Mouse (Mus musculus) heart, postnatal 4 days (tissue): ENCODE measurements around the gene Gbp9. TPM values are rescaled to one million over a fixed set of nuclear protein-coding genes. Genes with fewer than 3 reads are reported as not detected.
"Not testable (repeated sequence)": the region's sequence is repeated elsewhere in the genome, so short reads cannot be mapped to it uniquely, and the experiment has no call there.

Experiments used
- DNase-seq: peaks from one replicate; pipeline ENCODE4 v3.0.0; 2021
- total RNA-seq, 2 experiments: library from RNA; stranded (reverse); gene quantifications; 2 replicates each; pipeline ENCODE4 v1.2.3; 2021

Gbp9 gene
- 1 to 10 TPM; 8.5 to 9.1 TPM for total RNA-seq

DNA sequence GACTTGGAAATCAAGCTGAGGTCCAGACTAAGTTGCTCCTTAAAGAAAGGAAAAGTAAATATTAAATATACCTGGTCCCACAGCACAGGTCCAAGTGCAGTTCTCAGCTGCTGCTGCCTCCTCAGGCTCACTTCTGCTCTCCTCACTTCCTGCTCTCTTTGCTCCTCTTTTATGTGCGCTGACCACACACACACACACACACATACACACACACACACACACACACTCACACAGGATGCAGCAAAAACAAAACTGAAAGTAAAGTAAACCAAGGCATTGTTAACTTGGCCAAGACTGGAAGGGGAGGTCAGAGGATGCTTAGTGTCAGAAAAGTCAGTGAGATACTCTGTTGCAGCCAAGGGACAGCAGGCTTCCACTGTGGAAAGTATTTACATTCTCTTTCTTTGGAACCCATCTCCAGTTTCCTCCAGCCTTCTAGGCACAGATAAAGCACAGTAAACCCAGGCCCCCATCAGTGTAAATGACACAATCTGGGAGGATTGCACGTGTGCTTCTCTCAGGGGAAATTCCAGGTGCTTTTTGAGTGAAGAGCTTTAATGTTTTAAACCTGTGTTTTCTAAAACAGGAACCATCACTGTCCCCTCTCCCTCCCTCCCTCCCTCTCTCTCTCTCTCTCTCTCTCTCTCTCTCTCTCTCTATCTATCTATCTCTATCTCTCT is at the start of gene Gbp9, which contains the start of the genes Gbp8 and Gbp4:
TSS of gene Gbp9 (minus strand) at position 131 of the 680 bp plus-strand sequence.
TSS of gene Gbp8 (minus strand) at position 132 of the 680 bp plus-strand sequence.
TSS of gene Gbp4 (minus strand) at position 178 of the 680 bp plus-strand sequence.
- peak; percentile 15 for DNase-seq

DNA sequence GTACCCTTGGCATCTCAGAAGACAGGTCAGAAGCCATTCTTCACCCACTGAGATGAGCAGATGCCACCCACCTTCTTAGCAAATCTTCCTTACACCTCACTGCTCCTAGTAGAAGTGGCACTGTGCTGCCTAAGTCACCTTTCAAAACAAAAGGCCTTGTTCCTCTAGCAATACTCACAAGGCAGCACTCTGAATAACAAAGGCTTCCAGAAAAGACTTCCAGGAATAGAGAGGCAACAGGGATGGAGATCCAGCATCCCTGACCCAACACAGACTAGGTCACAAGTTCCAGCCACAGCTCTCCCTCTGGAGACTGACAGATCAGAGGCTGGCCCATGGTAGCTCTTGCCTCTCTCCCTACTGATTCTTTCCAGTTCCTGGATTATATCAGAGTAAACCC is 42.1 kb upstream of the Gbp9 start:
- no peak for DNase-seq

DNA sequence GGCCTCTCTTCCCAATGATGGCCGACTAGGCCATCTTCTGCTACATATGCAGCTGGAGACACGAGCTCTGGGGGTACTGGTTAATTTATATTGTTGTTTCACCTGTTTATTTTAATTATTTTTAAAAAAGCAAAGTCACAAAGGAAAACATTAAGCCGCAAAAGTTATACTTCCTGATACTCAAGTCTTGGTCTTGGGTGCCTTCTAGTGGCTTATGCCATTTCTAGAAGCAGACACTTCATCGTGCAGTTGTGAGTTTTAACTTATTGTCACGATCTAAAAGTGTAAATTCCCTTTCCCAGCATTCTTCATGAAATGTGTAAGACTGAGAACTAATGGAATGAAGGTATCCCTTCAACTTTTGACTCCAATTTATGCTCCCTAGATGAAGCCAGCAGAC is 17.2 kb upstream of the Gbp9 start:
- no peak for DNase-seq

DNA sequence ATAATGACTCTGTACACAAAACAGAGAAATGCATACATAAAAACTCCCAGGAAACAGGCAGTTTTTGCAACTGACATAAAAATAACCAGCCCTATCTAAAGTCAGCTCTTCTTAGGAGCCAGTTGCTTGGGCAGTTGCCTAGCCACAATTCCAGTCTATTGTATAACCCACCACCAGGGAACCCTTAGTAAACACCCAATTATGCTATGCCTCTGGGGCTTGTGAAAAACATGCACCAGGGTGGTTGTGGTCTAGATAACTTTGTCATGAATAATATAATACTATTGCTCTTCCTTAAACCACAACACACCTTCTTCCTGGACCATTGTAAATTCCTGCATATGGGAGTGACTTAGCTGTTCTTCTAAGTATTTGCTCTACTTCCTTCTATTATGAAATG is 14.7 kb upstream of the Gbp9 start:
- DNase-seq: no peak

DNA sequence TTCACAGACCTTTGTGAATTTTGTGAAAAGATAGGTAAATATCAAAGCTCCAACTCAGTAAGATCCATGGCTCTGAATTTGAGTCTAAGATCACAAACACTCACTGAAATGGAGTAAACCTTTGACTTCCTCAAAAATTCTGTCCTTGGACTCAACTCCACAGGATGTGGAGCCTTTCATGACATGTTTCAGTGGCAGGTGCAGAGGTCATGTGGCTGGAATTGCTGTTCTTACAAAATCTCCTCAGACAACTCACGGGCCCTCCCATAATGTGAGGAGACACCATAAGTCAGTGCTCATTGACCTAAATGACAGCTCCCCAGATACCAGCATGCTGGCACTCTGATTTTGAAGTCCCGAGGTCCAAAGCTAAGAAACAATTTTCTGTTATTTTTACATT is 8.7 kb upstream of the Gbp9 start:
- DNase-seq: not testable (repeated sequence)

DNA sequence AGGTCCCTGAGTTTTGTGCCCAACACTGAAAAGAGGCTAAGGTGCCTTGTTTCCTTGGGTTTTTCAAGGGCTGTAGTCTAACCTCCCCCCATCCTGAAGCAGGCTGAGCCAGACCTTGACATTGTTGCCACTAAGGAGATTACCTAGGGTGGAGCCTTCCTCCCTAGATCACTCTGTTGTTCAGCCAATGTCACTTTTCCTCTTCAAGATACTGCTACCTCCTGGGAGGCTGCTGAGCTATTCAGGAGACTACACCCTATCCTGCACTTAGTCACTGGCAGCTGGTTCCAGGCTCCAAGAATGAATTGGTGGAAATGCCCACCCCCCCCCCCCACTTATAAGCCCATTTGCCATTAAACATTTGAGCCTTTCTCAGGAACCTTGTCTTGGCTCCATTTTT is 7.1 kb upstream of the Gbp9 start:
- peak; percentile 16 for DNase-seq

DNA sequence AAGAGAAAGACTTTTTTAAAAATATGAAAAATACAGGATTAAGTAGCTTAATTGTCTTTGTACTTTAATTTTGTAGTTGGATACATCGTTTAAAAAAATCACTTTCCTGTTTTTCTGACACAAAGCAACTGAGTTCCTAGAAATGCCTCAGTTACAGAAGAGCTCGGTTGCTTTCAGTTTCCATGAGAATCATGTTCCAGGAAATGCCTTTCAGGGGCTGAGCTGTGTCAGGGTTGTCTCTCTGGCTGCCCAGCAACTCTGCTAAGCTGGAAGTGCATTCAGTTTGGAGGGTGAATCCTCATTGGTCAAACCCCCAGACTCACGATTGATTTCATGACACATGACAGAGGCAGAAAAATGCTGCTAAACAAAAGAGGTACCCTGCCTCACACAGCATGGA is 6.4 kb upstream of the Gbp9 start:
- DNase-seq: not testable (repeated sequence)

DNA sequence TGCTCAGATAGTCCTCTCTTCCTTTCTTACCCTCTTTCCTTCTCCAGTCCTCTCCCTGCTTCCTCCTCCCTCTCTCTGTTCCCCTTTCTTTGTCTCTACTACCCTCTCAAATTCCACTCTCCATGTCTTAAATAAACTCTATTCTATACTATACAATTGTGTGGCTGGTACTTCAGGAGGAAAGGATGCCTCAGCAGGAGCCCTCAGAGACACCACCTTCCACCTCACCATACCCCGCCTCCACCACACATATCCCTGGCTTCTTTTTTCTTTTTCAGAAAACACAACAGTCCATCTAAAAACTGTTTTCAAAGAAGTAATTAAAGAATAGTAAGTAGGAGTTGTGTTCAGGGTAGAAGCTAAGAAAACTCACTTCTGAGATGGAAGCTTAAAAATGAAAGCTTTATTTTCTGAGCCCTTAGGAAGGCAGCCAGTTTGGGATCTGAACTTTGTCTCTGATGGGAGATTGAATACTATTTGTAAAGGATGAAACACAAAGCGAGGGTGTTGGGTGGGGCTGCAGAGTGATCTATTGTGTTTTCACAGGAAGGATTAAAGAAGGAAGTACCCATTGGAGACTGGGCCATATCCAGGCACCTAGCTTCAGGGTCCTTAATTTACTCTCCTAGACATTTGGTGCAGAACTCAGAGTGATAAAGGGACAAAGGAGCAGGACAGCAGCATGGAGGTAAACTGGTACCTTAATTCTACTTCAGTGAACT is 911 bp upstream of the Gbp9 start:
- DNase-seq: not testable (repeated sequence)

DNA sequence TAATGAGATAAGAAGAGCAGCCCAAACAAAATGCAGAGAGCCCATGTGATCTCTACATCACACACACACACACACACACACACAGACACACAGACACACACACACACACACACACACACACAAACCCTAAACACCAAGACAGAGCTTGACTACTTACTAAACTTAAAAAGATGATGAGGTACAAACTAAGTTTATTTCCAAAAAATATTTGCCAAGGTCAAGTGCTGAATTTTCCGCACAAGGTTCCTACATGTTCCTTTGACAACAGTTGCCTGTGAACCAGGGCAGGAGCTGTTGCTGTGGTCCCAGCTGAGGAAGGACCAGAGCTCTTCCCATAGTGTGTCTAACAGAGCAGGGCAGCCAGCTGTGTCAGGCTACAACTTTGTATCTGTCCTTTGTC is 433 bp downstream of the Gbp9 start:
- no peak for DNase-seq

DNA sequence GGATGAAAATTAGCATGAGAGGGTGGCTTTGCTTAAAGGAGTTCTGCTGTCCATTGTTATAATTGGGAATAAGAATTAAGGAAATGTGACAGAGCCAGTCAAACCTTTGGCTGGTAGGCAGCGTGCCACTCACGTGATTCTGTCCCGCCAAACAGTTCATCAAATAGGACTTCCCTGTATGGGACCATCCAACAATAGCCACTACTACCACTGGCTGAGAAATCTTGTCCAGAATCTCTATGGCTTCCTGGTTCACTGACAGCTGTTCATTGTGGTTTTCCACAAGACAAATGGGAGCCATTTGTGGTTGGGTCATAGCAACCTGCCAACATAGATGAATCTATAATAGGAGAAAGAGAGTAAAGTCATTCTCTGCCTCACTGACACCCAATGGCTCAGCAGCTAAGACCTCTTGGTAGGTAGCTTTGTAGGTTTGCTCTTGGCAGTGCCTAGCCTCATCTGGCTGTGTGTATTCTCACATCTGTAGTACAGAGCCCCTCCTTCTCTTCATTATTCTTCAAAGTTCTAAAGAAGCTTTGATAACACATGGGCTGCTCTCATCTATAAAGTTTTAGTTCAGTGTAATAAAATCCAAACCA is 2.5 kb downstream of the Gbp9 start:
- DNase-seq: not testable (repeated sequence)

DNA sequence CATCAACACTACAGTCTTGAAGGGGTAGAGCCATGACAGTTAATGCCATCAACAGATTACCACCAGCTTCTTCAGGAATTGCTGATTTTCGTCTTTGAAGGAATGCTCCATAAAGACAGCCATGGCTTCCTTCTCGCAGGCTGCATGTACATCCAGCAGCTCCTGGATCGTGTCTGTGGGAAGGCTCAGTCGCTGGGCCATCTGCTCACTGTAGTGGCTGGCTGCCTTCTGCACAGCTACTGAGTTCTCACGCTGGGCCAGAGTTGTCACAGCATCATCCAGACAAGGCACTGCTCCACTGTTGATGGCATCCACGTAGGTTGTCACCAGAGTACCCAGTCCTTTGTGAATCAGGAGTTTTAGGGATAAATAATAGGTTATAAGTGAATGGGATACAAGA is 17.6 kb downstream of the Gbp9 start:
- DNase-seq: not testable (repeated sequence)

DNA sequence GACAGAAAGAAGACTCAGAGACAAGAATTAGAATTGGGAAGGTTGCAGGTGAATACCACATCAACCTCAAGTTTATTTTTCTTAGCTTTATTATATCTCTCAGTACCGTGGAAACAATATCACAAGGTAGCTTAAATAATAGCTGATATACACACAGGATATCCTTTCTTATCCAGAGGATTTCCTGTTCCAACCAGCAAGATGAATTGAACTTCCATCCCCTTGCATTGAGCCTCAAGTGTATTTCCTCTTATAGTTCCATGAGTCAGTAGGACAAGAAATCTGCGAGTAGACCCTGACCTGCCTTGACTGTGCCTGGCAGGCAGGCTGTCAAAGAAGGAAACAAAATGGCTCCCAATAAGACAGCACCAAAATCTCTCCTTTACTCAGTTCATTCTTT is 23.6 kb downstream of the Gbp9 start:
- no peak for DNase-seq

DNA sequence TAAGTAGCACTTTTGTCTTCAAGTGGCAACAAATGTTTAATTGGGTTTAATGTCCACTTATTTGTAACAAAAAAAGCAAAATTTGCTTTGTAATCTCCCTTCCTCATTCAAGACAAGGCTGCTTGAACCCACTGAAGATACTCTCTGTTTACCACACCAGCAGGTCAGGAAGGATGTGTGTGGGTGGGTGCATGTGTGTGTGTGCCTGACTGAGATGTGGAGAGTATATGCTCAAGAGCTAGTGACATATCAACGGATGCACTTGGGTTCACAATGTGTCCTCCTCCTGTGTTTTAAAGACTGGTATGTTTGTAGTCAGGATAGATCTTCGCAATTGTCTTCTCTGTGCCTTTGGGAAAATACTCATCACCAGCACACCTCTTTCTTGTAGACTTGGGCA is 24.6 kb downstream of the Gbp9 start:
- DNase-seq: no peak

DNA sequence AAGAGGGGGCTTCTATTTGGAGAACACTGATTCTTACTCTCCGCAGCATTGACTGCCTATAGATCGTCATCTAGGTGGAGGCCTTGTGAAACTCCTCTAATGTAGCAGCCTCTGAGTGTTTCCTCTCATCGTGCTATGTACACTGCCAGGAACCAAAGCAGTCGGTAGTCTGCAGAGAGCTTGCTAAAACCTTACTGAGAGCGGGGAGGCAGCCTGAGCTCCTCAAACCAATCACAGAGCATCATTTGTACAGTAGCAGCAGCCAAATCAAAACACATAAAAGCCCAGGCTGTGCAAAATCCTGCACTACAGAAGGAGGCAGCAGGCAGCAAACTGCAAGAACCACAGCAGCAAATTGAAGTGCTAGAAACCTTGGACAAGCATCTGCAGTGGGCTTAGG is 25.7 kb downstream of the Gbp9 start:
- no peak for DNase-seq

DNA sequence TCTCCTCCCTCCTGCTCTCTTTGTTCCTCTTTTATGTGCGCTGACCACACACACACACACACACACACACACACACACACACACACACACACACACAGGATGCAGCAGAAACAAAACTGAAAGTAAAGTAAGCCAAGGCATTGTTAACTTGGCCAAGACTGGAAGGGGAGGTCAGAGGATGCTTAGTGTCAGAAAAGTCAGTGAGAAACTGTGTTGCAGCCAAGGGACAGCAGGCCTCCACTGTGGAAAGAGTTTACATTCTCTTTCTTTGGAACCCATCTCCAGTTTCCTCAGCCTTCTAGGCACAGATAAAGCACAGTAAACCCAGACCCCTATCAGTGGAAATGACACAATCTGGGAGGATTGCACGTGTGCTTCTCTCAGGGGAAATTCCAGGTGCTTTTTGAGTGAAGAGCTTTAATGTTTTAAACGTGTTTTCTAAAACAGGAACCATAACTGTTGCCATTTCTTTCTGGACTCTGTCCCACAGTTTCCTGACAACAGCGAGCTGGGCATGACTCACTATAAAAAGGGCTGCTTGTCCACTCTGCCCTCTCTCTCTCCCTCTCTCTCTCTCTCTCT is 29.0 kb downstream of the Gbp9 start:
- peak; percentile 57 for DNase-seq

DNA sequence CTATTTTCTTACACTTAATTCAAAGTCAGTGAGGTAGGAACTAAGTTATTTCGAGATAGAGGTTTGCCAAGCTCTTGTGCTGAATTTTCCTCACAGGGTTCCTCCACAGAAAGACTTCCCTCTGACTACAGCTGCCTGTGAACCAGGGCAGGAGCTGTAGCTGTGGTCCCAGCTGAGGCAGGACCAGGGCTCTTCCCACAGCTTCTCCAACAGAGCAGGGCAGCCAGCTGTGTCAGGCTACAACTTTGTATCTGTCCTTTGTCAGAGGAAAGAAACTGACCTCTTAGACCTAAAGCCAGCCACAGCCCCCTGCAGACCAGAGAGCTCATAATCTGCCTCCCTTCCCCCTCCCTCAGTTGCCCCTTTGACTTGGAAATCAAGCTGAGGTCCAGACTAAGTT is 29.6 kb downstream of the Gbp9 start:
- peak; percentile 7 for DNase-seq

DNA sequence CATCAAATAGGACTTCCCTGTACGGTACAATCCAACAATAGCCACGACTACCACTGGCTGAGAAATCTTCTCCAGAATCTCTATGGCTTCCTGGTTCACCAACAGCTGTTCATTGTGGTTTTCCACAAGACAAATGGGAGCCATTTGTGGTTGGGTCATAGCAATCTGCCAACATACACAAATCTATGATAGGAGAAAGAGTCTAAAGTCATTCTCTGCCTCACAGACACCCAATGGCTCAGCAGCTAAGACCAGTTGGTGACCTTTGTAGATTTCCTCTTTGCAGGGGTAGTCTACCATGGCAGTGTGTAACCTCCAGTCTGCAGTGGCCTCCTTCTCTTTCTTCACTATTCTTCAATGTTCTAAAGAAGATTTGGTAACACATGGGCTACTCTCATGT is 33.6 kb downstream of the Gbp9 start:
- not testable (repeated sequence) for DNase-seq

DNA sequence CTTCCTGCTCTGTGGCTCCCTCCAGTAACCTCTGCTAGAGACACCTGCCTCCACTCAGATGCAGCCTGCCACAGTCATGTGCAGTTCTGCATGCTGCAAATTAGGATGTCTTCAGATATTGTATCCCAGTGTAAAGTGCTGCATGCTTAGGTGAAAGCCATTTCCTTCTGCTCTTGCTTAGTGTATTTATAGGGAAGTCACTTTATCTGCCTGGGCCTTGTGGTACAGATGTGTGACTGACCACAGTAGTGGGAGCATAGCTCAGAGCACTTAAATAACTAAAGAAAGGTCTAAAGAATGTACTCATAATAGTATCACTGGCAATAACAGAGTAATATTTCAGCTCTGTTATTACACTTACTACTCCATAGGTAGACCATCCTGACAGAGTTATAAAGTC is 57.4 kb downstream of the Gbp9 start:
- no peak for DNase-seq

DNA sequence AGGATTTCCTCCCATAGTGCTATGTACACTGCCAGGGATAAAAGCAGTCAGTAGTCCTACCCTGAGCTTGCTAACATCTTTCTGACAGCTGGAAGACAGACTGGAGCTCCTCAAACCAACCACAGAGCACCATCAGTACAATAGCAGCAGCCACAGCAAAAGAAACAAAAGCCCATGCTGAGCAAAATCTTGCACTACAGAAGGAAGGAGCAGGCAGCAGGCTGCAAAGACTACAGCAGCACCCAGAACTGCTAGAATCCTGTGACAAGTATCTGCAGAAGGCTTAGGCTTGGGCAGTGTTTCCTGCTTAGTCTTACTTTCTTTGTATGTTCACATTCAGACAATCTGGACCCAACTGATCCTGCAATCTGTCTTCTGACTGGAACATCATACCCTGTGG is 71.0 kb downstream of the Gbp9 start:
- not testable (repeated sequence) for DNase-seq

DNA sequence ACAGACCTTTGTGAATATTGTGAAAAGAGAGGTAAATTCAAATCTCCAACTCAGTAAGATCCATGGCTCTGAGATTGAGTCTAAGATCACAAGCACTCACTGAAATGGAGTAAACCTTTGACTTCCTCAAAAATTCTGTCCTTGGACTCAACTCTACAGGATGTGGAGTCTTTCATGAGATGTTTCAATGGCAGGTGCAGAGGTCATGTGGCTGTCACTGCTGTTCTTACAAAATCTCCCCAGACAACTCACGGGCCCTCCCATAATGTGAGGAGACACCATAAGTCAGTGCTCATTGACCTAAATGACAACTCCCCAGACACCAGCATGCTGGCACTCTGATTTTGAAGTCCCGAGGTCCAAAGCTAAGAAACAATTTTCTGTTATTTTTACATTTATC is 74.9 kb downstream of the Gbp9 start:
- DNase-seq: not testable (repeated sequence)

DNA sequence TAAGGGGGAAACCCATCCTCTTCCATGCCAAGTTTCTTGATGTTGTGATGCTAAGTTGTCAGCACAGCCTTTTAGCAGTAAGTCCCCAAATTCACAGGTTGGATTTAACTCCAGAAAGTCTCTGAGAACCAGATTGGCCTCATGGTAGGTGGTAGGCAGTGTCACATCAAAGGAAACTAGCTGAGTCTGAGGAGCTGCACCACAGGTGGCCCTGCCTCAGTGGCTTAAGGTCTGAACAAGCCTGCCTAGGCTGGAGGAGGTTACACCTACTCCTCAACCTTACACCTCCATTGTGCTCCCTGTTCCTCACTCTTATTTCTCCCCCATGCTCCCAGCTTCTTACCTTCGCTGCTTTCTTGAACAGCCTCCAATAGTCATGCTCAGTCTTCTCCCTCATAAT is 76.0 kb downstream of the Gbp9 start:
- DNase-seq: no peak

DNA sequence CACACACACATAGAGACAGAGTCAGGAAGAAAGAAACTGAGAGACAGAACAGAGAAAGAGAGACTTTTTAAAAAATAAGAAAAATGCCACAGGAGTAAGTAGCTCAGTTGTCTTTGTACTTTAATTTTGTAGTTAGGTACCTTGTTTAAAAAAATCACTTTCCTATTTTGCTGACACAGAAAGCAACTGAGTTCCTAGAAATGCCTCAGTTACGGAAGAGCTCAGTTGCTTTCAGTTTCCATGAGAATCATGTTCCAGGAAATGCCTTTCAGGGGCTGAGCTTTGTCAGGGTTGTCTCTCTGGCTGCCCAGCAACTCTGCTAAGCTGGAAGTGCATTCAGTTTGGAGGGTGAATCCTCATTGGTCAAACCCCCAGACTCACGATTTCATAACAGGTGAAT is 76.9 kb downstream of the Gbp9 start:
- DNase-seq: not testable (repeated sequence)

DNA sequence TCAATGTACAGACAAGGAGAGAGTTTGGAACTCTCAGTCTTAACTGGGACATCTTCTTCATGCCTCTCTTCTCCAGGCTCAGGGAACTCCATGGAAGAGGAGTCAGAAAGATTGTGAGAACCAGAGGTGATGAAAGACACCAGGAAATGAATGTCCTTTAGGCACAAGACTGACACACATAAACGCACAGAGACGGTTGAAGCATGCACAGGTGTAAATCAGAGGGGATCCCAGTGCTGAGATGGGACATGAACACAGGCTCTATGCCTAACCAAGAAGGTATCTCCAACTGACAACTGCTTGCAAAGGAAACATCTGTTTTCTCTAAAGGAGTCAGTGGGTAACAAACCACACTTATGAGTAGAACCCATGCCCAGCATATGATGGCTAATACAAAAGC is 79.1 kb downstream of the Gbp9 start:
- no peak for DNase-seq
